Mouse (Mus musculus) bone marrow, adult 2 months (tissue): Measurements from ENCODE around the gene Nalcn.

Experiments
- CTCF ChIP-seq: fragments of 200-500 bp; IDR thresholded peaks from 2 replicates; pipeline ENCODE4 v1.5.1; 2011; ENCODE audit warnings: low read length, control low read depth; ENCODE audit not compliant: control insufficient read depth, insufficient read depth
- POLR2A ChIP-seq: fragments of 200-500 bp; IDR thresholded peaks from 2 replicates; pipeline ENCODE4 v1.6.1; 2011; ENCODE audit warnings: low read depth, mild to moderate bottlenecking, control low read depth, low read length, borderline replicate concordance; ENCODE audit not compliant: control insufficient read depth

- TF ChIP-seq POLR2A: no peak
- TF ChIP-seq CTCF: no peak
Observed at GRCm38 (mm10) chr14:123435542-123435941, 191.4 kb downstream of the Nalcn start.
